Mouse (Mus musculus): ENCODE measurements around the gene Lmna.
A peak's percentile ranks its signal among the peaks of the same experiment; 100 is the strongest.

Gene Lmna

DNA sequence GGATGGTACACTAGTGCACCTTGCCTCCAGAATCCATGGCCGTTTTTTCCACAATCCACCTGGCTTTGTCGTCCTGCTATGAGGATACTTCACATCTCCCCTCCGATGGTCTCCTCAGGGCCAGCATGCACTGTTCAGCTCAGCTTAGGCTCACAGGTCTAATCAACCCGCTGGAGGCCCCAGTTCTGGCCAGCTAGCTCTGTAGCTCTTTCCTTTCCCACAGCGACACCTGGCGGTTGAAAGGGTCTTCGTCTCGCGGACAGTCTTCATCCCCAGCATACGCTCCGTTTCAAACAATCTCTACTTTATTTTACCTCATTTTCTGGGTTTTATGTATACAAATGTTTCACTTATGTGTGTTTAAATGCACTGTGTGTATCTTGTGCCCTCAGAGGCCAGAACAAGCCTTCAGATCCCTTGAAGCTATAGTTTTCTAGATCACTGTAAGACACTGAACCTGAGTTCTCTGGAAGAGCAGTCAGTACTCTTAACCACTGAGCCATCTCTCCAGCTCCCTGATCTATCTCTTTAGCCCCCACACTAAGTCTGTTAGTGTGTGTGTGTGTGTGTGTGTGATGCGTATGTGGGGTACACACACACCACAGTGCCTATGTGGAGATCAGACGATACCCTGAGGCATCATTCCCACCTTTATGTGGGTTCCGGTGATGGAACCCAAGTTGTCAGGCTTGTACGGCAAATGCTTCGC lies 42.5 kb downstream of the Lmna start:
- peak; percentile 84 for DNase-seq

DNA sequence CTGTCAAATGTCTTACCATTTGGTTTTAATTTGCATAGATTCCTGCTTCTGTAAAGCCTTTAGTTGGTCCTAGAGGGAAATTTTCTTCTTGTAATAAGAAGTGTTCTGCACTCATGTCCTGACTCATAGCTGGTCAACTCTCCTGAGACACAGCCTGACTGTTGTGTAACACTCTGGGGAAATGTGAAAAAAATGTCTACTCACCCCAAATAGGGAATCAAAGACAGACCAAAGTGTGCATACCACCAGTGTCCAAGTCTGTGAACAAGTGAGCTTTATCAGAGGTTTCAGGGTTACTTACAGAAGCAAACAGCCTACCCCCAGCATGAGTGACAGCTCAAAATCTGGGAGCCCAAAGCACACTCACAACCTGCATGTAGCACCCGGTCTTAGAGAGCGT lies 44.6 kb downstream of the Lmna start:
- no peak for DNase-seq

DNA sequence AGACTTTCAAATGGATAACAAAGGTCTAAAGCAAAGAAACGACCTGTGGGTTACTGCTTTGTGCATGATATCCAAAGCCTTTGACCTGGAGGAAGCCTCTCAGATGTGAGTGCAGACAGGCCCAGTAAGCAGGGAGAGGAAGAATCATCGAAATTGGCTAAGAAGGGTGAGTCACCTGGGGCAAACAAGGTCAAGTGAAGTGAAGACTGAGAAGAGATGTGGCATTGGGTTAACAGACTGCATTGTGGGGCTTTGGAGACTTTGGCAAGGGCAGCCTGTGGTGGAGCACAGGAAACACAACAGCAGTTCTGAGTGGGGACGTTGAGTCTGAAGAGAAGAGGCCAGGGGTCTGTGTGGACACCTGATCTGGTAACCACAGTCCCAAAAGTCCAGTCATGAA lies 45.3 kb downstream of the Lmna start:
- no peak for DNase-seq

DNA sequence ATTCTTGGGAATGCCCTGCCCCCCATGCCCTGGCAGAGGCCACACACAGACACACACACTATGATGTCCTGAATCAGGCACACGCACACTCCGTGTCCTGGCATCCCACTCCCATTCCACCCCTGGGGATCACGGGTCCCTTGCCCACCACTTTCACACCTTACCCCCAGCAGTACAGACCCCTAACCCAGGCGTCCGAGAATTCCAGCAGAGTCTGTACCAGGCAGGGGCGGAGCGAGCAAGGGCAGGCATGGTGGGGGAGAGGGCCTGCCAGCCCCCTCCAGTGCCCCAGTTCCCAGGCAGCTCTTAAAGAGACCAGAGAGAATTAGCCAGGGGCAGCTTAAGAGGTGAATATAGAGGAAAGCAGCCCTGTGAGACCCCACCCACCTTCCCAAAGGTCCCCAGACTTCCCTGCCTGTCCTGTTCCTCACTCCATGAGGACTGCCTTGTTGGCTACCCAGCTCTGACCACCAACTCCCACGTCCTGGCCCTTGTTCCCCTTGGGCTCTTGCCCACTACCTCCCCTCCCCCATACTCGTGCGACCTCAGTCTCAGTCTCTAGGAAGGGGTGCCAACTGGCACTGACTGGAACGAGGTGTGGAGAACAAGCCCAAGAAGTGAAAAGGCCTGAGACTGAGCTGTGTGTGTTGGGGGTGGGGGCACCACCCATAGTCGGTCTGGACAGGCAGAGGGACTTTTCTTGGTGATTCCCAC lies 48.6 kb downstream of the Lmna start, which contains the start of gene Sema4a:
Gene Sema4a (minus strand): TSS at position 200 of the 714 bp plus-strand sequence.
- DNase-seq, result no peak

DNA sequence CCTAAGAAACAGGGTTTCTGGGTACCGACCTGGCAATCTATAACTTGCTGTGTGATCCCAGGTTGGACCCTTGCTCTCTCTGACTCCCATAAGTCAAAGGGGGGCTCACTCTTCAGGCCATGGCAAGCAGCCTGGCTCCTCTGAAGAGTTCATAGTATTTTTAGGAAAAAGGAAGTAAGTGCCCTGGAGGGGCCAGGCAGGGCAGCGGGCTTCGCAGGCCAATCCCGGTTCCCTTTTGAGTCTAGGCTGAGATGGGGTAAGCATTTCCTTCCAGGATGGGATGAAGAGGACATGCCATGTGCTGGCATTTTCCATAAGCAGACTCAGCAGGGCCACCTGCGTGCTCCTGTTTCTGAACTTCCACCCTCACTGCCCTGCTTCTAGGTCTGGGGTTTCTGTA lies 49.7 kb downstream of the Lmna start:
- no peak for DNase-seq

DNA sequence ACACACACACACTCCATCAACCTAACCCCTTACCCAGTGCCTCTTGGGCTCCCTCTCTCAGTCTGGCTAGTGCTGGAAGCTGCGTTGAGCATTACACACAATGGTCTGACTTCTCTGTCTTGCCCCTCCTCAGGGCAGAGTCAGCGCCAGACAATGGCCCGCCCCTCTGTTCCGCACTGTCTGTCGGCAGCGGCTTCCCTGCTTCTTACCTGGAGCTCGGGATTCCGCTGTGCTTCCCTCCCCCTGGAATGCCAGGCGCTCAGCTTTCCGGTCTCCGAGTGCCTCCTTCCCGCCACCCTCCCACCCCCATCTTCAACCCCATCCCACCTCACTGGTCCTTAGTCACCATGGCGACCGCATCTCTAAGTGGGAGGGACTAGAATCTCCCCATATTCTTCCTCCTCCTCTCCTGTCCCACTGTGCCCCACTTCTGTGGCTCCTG lies 51.0 kb downstream of the Lmna start:
- no peak for DNase-seq

DNA sequence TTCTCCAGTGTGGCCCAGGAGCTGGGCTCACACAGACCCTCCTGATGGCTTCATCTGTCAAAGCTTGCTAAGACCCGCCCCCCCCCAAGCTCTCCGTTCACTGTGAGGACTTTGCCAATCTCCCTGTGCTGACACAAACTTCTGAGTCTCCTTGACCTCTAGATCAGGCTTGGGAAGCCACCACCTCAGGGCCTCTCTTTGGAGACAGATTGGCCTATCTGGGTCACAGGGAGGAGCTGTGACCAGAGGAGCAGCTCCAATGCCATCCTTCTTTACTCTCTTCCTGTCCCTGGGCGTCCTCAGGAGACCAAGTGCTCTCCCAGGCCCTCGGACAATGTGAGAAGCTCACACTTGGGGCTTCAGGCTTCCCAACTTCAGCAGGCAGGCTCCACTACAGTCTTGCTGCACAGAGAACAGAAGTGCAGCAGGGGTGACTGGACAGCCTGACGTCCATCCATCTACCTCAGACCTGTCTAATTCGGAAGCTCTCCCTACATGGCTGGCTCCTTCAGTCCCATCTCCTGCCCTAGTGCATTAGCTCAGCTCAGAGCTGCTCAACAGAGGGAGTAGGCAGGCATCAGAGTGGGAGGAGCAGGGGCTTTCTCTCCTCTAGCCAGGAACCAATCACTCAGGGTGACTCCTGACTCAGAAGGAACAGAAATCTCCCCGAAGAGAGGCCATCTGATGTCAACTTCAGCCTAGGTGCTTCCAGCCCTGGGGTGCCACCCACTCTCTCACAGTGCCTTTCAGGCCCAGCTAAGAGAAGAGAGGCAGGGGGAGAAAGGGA lies 52.8 kb downstream of the Lmna start:
- no peak for DNase-seq

DNA sequence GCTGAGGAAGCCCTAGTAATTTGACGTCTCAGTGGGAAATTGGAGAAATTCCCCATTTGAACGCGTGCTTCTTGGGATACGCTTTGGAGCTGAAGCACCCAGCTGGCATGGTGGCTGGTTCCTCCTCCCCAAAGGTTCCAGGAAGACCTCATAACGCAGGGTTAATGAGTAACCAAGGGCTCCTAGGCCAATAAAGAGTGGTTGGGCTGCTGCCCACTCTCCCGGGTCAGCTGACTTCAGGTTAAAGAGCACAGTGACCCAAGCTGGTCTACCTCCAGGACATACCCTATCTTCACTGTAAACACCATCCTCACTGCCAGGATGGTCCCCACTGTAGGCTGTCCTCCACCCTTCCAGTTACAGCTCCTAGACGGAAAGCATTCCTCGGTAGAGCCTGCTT lies 53.4 kb downstream of the Lmna start:
- DNase-seq, result no peak

DNA sequence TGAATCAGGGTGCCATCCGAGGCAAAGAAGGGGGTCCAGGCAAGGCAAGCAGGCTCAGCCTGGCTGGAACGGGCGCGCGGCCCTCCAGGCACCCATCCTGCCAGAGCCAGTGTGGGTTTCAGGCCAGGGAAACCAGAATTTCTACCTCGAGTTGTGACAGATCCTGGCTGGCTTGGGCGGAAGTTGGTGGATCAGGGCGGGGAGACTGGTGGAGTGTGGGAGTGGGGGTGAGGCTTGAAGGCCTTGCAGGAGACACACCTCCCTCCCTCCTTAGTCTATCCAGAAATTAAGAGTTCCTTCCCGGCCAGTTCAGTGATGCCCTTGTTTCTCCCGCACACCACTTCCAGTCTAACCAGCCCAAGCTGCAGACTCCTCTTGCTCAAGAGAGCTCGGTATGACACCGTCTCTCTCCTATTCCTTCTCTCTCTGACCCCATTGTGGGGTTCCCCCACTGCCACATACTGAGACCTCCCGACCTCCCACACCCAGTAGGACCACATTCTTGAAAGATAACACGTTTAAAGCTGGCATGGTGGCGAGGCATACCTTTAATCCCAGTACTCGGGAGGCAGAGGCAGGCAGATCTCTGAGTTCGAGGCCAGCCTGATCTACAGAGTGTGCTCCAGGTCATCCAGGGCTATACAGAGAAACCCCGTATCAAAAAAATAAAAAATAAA lies 54.0 kb downstream of the Lmna start:
- DNase-seq, result no peak

DNA sequence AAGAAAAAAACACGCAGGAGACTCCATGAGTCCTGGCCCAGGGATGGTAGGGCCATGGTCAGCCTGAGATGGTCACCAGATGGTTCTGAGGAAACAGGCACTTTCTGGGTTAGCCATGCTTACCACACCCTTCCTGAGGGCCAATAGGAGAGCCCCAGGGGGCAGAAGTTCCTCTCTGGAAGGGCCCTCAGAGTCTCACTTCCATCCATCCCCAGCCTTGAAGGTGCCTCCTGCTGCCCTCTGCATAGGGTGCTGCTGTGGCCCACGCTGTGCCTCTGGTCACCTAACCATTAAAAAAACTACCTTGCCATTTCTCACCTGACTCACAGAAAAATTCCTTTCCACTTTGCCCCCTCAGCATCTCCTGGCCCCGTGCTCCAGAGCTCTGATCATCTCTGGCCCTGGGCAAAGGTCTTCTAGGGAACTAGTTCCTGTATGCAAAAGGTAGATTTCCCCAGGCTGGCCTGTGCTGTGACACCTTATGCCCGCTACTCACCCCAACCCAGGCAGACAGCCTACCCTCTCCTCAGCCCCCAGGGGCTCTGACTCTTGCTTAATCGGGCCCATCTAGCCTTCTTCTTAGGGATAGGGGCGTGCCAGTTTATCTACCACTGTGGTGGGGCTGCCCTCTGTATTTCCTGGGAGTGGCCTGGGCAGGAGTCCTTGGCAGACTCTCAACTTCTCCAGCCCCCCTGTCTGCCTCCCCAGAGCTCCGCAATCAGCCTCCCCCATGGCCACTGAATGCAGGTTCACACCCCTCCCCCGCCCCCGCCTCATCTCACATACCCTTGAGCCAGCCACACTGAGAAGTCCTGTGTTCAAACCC lies 54.8 kb downstream of the Lmna start:
- DNase-seq, result no peak

DNA sequence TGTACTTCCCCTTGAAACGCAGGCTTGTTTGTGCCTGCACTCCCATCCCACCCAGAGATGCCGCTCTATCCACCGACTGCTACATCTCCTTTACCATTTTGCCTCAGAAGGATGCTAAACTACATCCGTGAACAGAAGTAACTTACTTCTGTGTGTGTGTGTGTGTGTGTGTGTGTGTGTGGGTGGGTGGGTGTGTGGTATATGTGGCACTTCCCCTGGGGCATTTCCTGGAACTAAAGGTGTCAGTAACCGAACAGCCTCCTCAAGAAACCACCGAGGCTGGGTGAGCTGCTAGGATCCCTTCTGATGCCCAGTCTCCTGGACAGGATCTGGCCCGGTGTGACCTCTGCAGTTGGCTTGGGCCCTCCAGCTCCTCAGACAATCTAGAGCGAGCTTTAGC lies 55.8 kb downstream of the Lmna start:
- no peak for DNase-seq

DNA sequence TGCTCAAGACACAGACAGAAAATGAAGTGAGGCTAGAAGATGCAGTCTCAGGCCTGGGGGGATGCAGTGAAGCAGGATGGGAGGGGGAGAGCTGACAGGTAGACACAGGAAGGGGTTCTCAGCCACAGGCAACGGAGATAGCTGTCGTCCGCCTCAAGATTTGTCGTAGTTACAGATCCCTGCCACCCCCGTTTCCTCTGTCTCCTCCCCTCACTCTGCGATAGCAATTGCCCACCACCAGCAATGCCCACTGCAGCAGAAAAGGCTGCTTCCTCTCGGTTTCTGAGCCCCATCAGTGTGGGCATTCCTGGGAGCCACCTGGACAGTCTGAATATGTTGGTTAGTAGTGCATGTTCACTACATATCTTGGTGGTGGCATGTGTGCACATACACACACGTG lies 56.4 kb downstream of the Lmna start:
- DNase-seq, result no peak

DNA sequence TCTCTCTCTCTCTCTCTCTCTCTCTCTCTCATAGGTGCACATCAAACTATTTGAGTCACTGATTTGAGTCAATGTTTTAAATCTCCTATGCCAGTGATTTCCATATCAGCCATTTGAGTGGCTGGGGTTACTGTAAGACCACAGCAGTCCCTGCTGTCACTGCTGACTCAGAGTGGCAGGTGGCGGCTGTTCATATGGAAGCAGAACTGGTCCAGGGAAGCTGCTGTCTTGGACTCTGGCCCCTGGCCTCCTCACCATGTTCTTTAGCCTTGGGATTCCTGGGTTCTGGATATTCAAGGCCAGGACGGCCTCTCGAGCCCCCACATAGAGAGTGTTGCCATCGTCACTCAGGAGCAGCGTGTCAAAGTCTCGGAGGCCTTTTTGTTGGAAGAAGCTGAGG lies 57.0 kb downstream of the Lmna start:
- DNase-seq, result no peak

DNA sequence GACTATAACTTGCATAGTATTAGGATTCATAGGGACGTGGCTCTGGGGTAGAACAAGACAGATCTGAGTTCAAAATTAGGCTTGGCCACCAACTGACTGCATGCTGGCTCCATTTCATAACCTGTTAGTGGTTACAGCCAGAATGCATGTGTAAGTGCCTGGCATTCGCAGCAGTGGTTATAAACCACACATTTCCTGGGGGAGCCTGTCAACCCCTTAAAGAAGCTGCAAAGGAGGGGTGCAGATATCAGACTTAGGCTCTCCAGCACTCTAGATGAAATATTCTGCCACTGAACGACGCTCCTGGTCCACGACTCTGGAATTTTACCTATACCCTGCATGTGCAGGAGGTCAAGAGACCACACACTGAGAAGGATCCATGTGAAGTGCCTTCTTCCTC lies 57.5 kb downstream of the Lmna start:
- DNase-seq, result no peak

DNA sequence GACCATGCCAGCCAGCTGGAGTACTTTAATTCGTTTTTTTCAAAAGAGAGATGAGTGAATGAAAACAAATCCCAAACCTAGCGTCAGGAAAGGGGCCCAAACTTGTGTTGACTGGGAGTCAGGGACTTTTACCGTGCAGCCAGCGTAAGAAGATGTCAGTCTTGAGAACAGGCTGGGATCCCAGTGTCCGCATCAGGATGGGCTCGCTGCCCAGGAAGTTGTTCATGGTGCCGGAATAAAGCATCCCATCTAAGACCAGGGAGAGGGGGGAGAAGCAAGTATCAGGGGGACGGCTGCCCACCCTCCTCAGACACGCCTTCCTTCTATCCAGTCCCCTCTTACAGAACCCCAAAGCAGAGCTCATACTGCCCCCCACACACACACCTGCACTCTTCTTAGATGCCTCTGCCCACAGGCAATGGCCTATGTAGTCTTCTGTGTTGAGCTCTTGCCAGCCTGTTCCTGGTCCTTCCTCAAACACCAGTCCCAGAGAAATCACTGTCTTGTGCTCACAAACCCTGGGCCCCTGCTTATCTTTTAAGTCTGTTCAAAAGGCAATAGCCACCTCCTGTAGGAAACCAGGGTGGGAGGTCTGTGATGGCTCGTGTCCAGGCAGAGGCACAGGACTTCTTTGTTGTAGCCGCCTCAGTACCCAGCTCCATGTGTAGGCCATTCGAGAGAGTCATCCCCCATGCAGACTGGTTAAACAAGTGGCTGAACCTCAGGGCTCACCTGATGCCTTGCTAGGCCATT lies 59.2 kb downstream of the Lmna start:
- DNase-seq, result no peak

DNA sequence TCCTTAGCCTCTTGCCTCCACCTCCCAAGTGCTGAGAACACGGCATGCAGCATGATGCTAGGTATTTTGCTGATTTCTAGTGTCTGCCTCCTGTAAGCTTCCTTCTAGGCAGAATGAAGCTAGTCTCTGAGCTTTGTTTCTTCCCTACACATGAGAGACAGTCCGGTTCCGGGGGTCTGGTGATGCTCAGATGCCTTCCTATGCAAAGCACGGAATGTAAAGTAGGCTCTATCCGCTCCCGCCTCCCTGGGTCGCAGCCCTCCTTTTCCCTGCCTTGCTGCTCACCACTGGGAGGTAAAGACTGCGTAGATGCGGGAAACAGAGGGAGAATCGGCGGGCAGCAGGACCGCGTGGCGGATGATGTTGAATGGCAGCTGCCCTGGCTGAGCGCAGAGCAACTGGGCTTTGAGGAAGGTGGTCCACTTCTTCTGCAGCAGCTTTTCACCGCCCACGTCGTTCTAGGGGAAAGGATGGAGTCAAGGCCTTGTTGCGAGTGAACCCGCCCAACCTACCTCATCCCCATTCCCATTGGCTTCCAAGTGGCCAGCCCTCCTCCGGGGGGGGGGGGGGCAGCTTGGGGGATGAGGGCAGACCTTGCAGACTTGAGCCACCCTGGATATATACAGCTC lies 60.2 kb downstream of the Lmna start:
- DNase-seq, result peak; percentile 63

DNA sequence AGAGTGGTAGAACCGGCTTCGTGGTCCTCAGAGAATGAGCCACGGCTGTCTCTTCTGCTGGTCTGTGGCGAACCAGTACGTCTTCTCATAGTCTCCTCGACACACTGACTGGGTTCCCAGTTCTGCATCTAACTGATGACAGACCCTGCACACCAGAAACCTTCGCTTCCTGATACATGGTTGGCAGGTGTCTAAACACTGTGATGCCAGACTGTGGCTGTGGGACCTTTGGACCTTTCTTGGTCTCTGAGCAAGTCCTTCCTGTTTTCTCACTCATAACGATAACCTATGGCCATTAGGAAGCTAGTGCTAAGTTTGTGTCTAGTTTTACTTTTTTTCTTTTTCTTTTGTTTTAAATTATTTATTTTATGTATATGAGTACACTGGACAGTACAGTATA lies 61.3 kb downstream of the Lmna start:
- DNase-seq, result no peak

DNA sequence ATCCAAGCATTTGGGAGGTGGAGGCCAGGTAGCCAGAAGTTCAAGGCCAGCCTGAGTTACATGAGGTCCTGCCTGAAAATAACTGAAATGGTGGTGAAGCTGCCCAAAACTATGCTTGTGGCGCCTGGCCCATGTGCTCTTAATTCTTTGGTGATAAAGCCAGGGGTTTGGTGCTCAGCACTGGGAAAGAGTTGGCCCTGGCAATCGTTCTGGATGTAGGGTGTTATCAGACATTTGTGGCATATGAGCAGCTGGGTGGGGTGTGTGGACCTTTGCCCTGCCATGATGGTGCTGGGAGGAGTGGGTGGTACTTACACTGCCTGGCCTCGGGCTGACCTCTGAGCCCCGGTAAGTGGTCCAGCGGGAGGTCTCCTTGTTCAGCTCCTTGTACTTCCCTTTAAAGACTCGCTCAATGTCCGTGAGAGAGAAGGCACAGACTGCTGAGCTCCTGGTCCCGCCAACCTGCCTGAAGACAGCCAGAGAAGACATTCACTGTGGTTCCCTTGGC lies 62.0 kb downstream of the Lmna start:
- DNase-seq, result no peak

DNA sequence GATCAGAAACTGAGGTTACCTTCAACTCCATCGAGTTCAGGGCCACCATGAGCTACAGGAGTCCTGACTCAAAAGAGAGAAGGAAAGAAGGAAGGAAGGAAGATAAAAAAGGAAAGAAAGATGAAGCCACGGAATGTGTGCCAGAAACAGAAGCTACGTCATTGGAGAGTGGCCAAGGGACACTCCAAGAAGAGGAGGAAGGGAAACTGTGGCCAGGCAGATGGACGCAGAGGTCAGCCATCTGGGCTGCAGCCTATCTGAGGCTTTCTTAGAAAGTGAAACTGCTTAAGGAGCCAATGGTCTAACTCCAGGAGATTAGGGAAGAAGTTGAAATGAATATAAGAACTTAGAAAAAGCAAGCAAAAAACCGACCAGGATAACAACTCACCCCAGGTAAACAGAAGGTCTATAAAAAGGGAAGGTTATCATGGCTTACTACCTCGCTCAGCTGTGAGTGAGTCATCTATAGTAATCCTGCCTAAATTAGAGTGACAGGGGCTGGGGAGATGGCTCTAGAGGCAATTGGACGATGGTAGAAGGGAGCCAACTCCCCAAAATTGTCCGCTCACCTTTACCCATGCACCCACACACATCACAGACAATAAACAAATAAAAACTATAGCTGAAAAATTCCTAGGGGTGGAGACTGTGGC lies 63.2 kb downstream of the Lmna start:
- DNase-seq, result no peak

DNA sequence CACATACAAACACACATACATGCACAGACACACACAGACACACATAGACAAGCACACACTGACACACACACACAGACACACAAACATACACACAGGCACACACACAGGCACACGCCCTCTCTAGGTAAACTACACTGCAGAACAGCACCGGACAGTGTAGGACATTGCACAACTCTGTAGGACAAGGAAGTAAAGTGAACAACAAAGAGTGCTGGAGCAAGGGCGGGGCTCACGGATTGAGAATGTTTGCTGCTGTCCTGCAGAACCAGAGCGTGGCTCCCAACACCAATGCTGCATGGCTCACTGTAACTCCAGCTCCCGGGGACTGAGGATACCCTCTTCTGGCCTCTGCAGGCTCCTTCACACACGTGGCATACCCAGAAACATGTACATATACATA lies 66.9 kb downstream of the Lmna start:
- DNase-seq, result no peak
